Mouse (Mus musculus) lung, embryonic 14.5 days (tissue): ENCODE measurements around the gene Vmn2r27. TPM values are rescaled to one million over a fixed set of nuclear protein-coding genes. Genes with fewer than 3 reads are reported as not detected.

Source experiments
- ATAC-seq: fragments of 200-750 bp; cut with Nextera tagmentation; 2 replicates; pipeline ENCODE4 v1.8.0; 2017; ENCODE audit warnings: mild to moderate bottlenecking, moderate TSS enrichment, moderate library complexity; ENCODE audit not compliant: insufficient read depth
- DNase-seq: peaks from one replicate; pipeline ENCODE4 v3.0.0-alpha.2; 2015
- H3K27ac ChIP-seq: fragments of 300-500 bp; sonication (generic); 2 replicates; pipeline ENCODE4 v1.5.1; 2014; ENCODE audit warnings: low read depth, mild to moderate bottlenecking, moderate library complexity
- H3K27me3 ChIP-seq: fragments of 300-500 bp; sonication (generic); 2 replicates; pipeline ENCODE4 v1.6.1; 2014; ENCODE audit warnings: low read length, control low read depth; ENCODE audit not compliant: insufficient read depth
- H3K36me3 ChIP-seq: fragments of 300-500 bp; sonication (generic); 2 replicates; pipeline ENCODE4 v1.6.1; 2014; ENCODE audit warnings: control low read depth; ENCODE audit not compliant: insufficient read depth
- H3K4me1 ChIP-seq: fragments of 300-500 bp; sonication (generic); 2 replicates; pipeline ENCODE4 v1.6.1; 2014; ENCODE audit warnings: antibody characterized with exemption, control low read depth; ENCODE audit not compliant: insufficient read depth
- H3K4me2 ChIP-seq: fragments of 300-500 bp; sonication (generic); 2 replicates; pipeline ENCODE4 v1.6.1; 2014; ENCODE audit warnings: mild to moderate bottlenecking
- H3K4me3 ChIP-seq: fragments of 300-500 bp; sonication (generic); 2 replicates; pipeline ENCODE4 v1.5.1; 2014; ENCODE audit warnings: low read depth, low read length
- H3K9ac ChIP-seq: fragments of 300-500 bp; sonication (generic); 2 replicates; pipeline ENCODE4 v1.6.1; 2014
- H3K9me3 ChIP-seq: fragments of 300-500 bp; sonication (generic); 2 replicates; pipeline ENCODE4 v1.6.1; 2016; ENCODE audit warnings: low read depth, low read length, control low read depth
- CTCF ChIP-seq: IDR thresholded peaks from 2 replicates; pipeline ENCODE4 v1.5.1; 2016; ENCODE audit warnings: antibody characterized with exemption, low read depth
- whole genome bisulfite sequencing: fragments of 180-500 bp; shearing (Covaris S2); extraction: QIAGEN DNeasy Blood & Tissue Kit; methylation state at CpG from one replicate; pipeline ENCODE4 v1.1.7; 2014; 5-methylcytosine and 5-hydroxymethylcytosine counted together
- polyA plus RNA-seq: library from polyadenylated mRNA; unstranded; fragments of >200 nt; fragmentation: Nextera tagmentation; extraction: Ambion mirVana; gene quantifications from 2 replicates; pipeline ENCODE4 v1.2.1, GENCODE M21; 2014

Gene Vmn2r27
- polyA plus RNA-seq, 1 experiment from 2014 or later, result not detected

- no peak overlapping the region for H3K9ac ChIP-seq
- DNase-seq, result no peak
- no peaks in the 10 kb centered on the region for H3K4me1 ChIP-seq
- H3K4me3 ChIP-seq, result no peak overlapping the region
- no peak overlapping the region for H3K4me2 ChIP-seq
- WGBS, result 75% methylated on average over 4 of the region's 4 CpGs
- no peaks in the 10 kb centered on the region for H3K36me3 ChIP-seq
- H3K27me3 ChIP-seq, result no peaks in the 10 kb centered on the region
- TF ChIP-seq CTCF, result no peak
- no peak overlapping the region for H3K27ac ChIP-seq
- ATAC-seq, result no peak
- H3K9me3 ChIP-seq, result no peaks in the 10 kb centered on the region
These were observed 29.5 kb downstream of the Vmn2r27 start for GRCm38 (mm10) chr6:124202116-124202515.

DNA sequence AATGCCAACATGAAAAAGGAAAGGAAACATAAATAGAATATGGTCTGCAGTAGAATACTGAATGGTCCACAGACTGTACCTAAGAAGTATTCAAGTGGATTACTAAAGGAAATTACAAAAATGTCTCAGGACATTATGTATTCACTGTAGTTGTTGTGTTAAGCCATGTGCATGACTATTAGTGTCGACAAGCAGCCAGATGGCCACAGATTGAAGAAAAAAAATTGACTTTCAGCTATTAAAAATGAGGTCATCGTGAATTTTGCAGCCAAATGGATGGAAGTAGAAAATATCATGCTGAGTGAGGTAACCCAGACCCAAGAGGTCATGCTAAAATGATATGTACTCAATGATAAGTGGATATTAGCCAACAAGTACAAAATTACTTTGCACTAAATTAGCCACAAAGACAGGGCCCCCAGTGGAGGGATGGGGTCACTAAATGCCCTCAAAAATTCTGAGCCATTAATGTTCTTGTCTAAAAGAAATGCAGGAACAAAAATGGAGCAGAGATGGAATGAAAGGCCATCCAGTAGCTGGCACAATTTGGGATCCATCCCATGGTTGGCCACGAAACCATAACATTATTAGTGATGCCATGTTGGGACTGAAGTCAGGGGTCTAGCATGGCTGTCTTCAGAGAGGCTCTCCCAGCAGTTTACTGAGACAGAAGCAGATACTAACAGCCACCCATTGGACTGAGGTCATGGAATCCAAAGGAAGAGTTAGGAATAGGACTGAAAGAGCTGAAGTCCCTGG is 63.0 kb downstream of the Vmn2r27 start:
- Histone ChIP-seq H3K4me3 (no peak overlapping the region), H3K4me2 (no peak overlapping the region), H3K36me3 (no peaks in the 10 kb centered on the region), H3K27ac (no peak overlapping the region), H3K9me3 (no peaks in the 10 kb centered on the region), H3K4me1 (no peaks in the 10 kb centered on the region), H3K9ac (no peak overlapping the region), H3K27me3 (no peaks in the 10 kb centered on the region)
- no peak for TF ChIP-seq CTCF
- ATAC-seq (no peak), DNase-seq (no peak)
- 66% methylated on average over 3 of the region's 3 CpGs for WGBS

GRCm38 (mm10) chr6:124166596-124166995 is 65.1 kb downstream of the Vmn2r27 start:
- H3K4me2 ChIP-seq, result no peak overlapping the region
- H3K27ac ChIP-seq, result no peak overlapping the region
- ATAC-seq (no peak), DNase-seq (no peak)
- H3K9me3 ChIP-seq, result no peaks in the 10 kb centered on the region
- H3K36me3 ChIP-seq, result no peaks in the 10 kb centered on the region
- H3K27me3 ChIP-seq, result no peaks in the 10 kb centered on the region
- no peaks in the 10 kb centered on the region for H3K4me1 ChIP-seq
- 67% methylated on average over 2 of the region's 2 CpGs for WGBS
- no peak for TF ChIP-seq CTCF
- no peak overlapping the region for H3K4me3 ChIP-seq
- no peak overlapping the region for H3K9ac ChIP-seq

GRCm38 (mm10) chr6:124149808-124150207 is 81.8 kb downstream of the Vmn2r27 start:
- no peak overlapping the region for H3K27ac ChIP-seq
- H3K27me3 ChIP-seq, result no peaks in the 10 kb centered on the region
- no peak for DNase-seq
- no peak overlapping the region for H3K4me3 ChIP-seq
- ATAC-seq, result no peak
- TF ChIP-seq CTCF, result no peak
- no peaks in the 10 kb centered on the region for H3K4me1 ChIP-seq
- 30% methylated on average over 1 of the region's 1 CpGs for WGBS
- no peak overlapping the region for H3K9ac ChIP-seq
- no peaks in the 10 kb centered on the region for H3K36me3 ChIP-seq
- no peaks in the 10 kb centered on the region for H3K9me3 ChIP-seq
- no peak overlapping the region for H3K4me2 ChIP-seq

Other genes with a start within 250 kb of the Vmn2r27 start
- gene Vmn2r26, start 207.3 kb downstream of the Vmn2r27 start, polyA plus RNA-seq, result not detected in 2 replicates
- 0.07 TPM in 1 of 2 replicates, not detected in the other for gene Cd163, start 72.8 kb upstream of the Vmn2r27 start, polyA plus RNA-seq
- 31.3 and 33.4 TPM in 2 replicates for gene Pex5, start 183.2 kb upstream of the Vmn2r27 start, polyA plus RNA-seq
- 1.9 and 2.0 TPM in 2 replicates for gene Clstn3, start 232.9 kb upstream of the Vmn2r27 start, polyA plus RNA-seq